Mouse (Mus musculus) intestine, postnatal 0 days (tissue): ENCODE results near the gene Trim25. TPM values are rescaled to one million over a fixed set of nuclear protein-coding genes. Genes with fewer than 3 reads are reported as not detected.

Source experiments
- ATAC-seq: fragments of 200-750 bp; cut with Nextera tagmentation; 2 replicates; pipeline ENCODE4 v1.8.0; 2017; ENCODE audit warnings: mild to moderate bottlenecking, moderate TSS enrichment, moderate library complexity
- H3K27ac ChIP-seq: fragments of 300-500 bp; sonication (generic); 2 replicates; pipeline ENCODE4 v1.5.1; 2014; ENCODE audit warnings: mild to moderate bottlenecking, low read depth, low read length, moderate library complexity
- H3K27me3 ChIP-seq: fragments of 300-500 bp; sonication (generic); replicated peaks from 2 replicates; pipeline ENCODE4 v1.6.1; 2014; ENCODE audit warnings: low read length, mixed read lengths; ENCODE audit not compliant: control insufficient read depth, insufficient read depth
- H3K36me3 ChIP-seq: fragments of 300-500 bp; sonication (generic); 2 replicates; pipeline ENCODE4 v1.6.1; 2014; ENCODE audit warnings: mild to moderate bottlenecking, moderate library complexity; ENCODE audit not compliant: control insufficient read depth, insufficient read depth
- H3K4me1 ChIP-seq: fragments of 300-500 bp; sonication (generic); replicated peaks from 2 replicates; pipeline ENCODE4 v1.6.1; 2014; ENCODE audit warnings: antibody characterized with exemption, low read length, mixed read lengths; ENCODE audit not compliant: control insufficient read depth, insufficient read depth
- H3K4me2 ChIP-seq: fragments of 300-500 bp; sonication (generic); replicated peaks from 2 replicates; pipeline ENCODE4 v1.6.1; 2014; ENCODE audit warnings: low read depth, mild to moderate bottlenecking, moderate library complexity
- H3K4me3 ChIP-seq: fragments of 300-500 bp; sonication (generic); 2 replicates; pipeline ENCODE4 v1.5.1; 2014; ENCODE audit warnings: low read depth, low read length
- H3K9ac ChIP-seq: fragments of 300-500 bp; sonication (generic); 2 replicates; pipeline ENCODE4 v1.6.1; 2014; ENCODE audit warnings: mild to moderate bottlenecking, low read depth, low read length
- H3K9me3 ChIP-seq: fragments of 300-500 bp; sonication (generic); 2 replicates; pipeline ENCODE4 v1.6.1; 2016; ENCODE audit warnings: mixed run types; ENCODE audit not compliant: control insufficient read depth
- CTCF ChIP-seq: sonication (generic); IDR thresholded peaks from 2 replicates; pipeline ENCODE4 v1.5.1; 2016; ENCODE audit warnings: low read depth, mild to moderate bottlenecking, control low read depth, antibody characterized with exemption, moderate library complexity
- WGBS: fragments of 180-500 bp; shearing (Covaris S2); extraction: QIAGEN DNeasy Blood & Tissue Kit; methylation state at CpG from one replicate; pipeline ENCODE4 v1.1.7; 2014; 5-methylcytosine and 5-hydroxymethylcytosine counted together
- polyA plus RNA-seq: library from polyadenylated mRNA; unstranded; fragments of >200 nt; fragmentation: Nextera tagmentation; extraction: Ambion mirVana; gene quantifications from 2 replicates; pipeline ENCODE4 v1.2.1, GENCODE M21; 2015

Trim25 gene
- polyA plus RNA-seq, 1 experiment from 2014 or later, result 24.2 TPM

DNA sequence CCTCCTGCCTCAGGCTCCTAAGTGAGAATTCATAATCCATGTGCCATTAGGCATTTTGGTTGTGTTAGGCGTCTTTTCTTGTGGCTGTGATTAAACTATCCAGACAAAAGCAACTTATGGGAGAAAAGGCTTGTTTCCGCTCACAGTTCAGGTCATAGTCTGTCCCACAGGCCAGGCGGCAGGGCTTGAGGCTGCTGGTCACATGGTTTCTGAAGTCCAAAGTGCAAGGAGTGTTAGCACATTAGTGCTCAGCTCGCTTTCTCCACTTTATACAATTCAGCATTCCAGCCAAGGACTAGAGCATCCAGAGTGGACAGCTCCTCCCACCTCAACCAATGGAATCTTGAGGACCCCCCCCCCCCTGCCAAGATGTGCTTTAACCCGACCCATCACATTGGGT, 13.1 kb downstream of the Trim25 start:
- H3K9me3 ChIP-seq, result no peaks in the 10 kb centered on the region
- H3K4me1 ChIP-seq, result no peaks in the 10 kb centered on the region
- peaks cover 84% of the 10 kb centered on the region for H3K36me3 ChIP-seq
- TF ChIP-seq CTCF, result no peak
- no peak overlapping the region for H3K4me3 ChIP-seq
- 59% methylated on average over 5 of the region's 5 CpGs for WGBS
- no peaks in the 10 kb centered on the region for H3K27me3 ChIP-seq
- no peak overlapping the region for H3K9ac ChIP-seq
- H3K27ac ChIP-seq, result peak overlapping the region; percentile 31
- ATAC-seq, result peak; percentile 75
- no peak overlapping the region for H3K4me2 ChIP-seq

- H3K36me3 ChIP-seq, result peaks cover 73% of the 10 kb centered on the region
- no peaks in the 10 kb centered on the region for H3K9me3 ChIP-seq
- no peaks in the 10 kb centered on the region for H3K27me3 ChIP-seq
- H3K4me2 ChIP-seq, result no peak overlapping the region
- H3K4me3 ChIP-seq, result no peak overlapping the region
- H3K27ac ChIP-seq, result no peak overlapping the region
- no peak overlapping the region for H3K9ac ChIP-seq
- ATAC-seq, result no peak
- peaks cover 5% of the 10 kb centered on the region; the same call in 1 of the 2 replicates for H3K4me1 ChIP-seq
- no peak for TF ChIP-seq CTCF
- WGBS, result 74% methylated on average over 9 of the region's 9 CpGs
These were observed 18.5 kb downstream of the Trim25 start for GRCm38 (mm10) chr11:89017514-89018182.

DNA sequence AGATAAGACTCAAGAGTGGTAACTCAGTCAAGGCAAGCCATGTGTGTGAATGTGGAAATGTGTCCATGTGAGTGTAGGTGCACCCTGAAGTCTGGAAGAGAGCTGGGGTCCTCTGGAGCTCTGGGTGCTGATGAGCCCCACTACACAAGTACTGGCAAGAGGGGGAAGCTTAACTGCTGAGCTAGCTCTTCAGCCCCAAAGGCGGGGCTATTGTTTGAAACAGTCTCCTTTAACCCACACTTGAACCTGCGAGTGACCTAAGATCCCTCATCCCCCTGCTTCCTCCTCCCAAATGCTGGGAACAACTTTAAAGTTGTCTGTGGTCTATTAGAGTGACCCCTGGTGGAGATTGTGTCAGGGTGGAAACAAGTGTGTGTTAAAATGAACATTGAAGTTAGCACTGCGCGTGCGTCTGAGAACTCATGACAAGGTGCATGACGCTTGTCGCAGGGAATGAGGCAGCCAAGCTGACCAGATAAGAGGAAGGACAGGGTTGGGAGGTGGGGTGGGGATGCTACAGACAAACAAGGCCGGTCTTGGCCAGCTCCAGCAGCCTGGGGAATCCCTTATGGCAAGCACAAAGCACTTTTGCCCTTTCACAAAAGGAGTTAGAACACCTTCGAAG, 21.6 kb downstream of the Trim25 start:
- no peaks in the 10 kb centered on the region for H3K9me3 ChIP-seq
- ATAC-seq, result no peak
- H3K4me3 ChIP-seq, result no peak overlapping the region
- TF ChIP-seq CTCF, result peak; percentile 68
- H3K4me2 ChIP-seq, result no peak overlapping the region
- WGBS, result 60% methylated on average over 9 of the region's 9 CpGs
- H3K27me3 ChIP-seq, result no peaks in the 10 kb centered on the region
- H3K36me3 ChIP-seq, result peaks cover 42% of the 10 kb centered on the region
- peaks cover 10% of the 10 kb centered on the region; the same call in 1 of the 2 replicates for H3K4me1 ChIP-seq
- peak overlapping the region; percentile 79; the same call in 1 of the 2 replicates for H3K27ac ChIP-seq
- H3K9ac ChIP-seq, result no peak overlapping the region

DNA sequence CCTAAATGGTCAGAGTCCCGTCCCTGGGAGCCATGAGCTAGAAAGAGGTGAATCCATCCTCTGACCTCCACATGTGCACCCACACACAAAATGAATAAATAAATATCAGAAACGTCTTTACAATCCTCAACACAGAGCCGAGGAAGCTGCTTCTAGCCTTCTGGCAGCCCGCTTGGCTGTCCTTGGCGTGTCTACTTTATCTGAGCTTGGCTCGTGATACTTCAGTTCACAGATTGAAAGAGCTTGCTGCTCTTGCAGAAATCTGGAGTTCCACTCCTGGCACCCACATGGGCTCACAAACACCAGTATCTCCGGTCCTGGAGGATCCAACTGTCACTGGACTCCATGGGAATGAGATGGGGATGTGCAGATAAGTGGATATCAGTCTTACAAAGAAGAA, 22.5 kb downstream of the Trim25 start:
- Histone ChIP-seq H3K27ac (peak overlapping the region; percentile 79; the same call in 1 of the 2 replicates), H3K4me2 (no peak overlapping the region), H3K36me3 (peaks cover 33% of the 10 kb centered on the region), H3K4me1 (peaks cover 10% of the 10 kb centered on the region; the same call in 1 of the 2 replicates), H3K27me3 (no peaks in the 10 kb centered on the region), H3K9ac (no peak overlapping the region), H3K4me3 (no peak overlapping the region), H3K9me3 (no peaks in the 10 kb centered on the region)
- no peak for ATAC-seq
- 50% methylated on average over 7 of the region's 7 CpGs for WGBS
- no peak for TF ChIP-seq CTCF

GRCm38 (mm10) chr11:89022120-89022731, 23.1 kb downstream of the Trim25 start:
- no peak overlapping the region for H3K4me2 ChIP-seq
- 32% methylated on average over 8 of the region's 8 CpGs for WGBS
- H3K4me3 ChIP-seq, result no peak overlapping the region
- no peaks in the 10 kb centered on the region for H3K27me3 ChIP-seq
- H3K9me3 ChIP-seq, result no peaks in the 10 kb centered on the region
- ATAC-seq, result peak; percentile 78
- peaks cover 10% of the 10 kb centered on the region; the same call in 1 of the 2 replicates for H3K4me1 ChIP-seq
- H3K27ac ChIP-seq, result peak overlapping the region; percentile 79
- H3K9ac ChIP-seq, result no peak overlapping the region
- no peak for TF ChIP-seq CTCF
- peaks cover 28% of the 10 kb centered on the region for H3K36me3 ChIP-seq

- Histone ChIP-seq H3K9me3 (no peaks in the 10 kb centered on the region), H3K36me3 (peaks cover 18% of the 10 kb centered on the region), H3K27me3 (no peaks in the 10 kb centered on the region), H3K4me3 (no peak overlapping the region), H3K4me1 (peaks cover 13% of the 10 kb centered on the region; the same call in 1 of the 2 replicates), H3K9ac (no peak overlapping the region), H3K4me2 (no peak overlapping the region), H3K27ac (peak overlapping the region; percentile 79)
- WGBS, result 55% methylated on average over 10 of the region's 10 CpGs
- TF ChIP-seq CTCF, result no peak
- ATAC-seq, result no peak
These were observed 24.3 kb downstream of the Trim25 start for GRCm38 (mm10) chr11:89023477-89023876.
